Mouse (Mus musculus) frontal cortex, adult (tissue): ENCODE results near the gene Olfr239.
"Not testable (repeated sequence)": the region's sequence is repeated elsewhere in the genome, so short reads cannot be mapped to it uniquely, and the experiment has no call there.

Experiments
- ATAC-seq: cut with Nextera tagmentation; 2 replicates; pipeline ENCODE4 v1.9.2; 2017; ENCODE audit warnings: mild to moderate bottlenecking, moderate library complexity, mixed read lengths; ENCODE audit not compliant: low TSS enrichment

Gene Olfr239

DNA sequence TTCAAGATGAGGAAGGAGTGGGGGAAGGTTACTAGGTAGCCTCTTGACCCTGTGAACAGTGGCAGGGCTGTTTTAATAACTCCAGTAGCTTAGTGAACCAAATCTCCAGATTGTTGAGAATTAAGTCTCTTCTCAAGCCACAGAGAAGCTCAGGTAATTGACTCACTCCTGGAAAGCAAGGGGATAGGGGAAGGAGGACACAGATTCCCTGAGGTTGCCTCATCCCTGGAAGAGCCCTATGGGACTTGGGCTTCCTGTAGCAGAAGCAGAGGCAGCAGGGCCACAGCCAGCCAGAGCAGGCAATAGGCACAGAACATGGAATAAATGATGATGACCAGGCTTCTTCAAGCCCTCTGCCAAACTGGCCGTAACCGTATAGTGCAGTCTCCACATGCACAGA, at the start of gene Olfr239:
Gene Olfr239 (plus strand): TSS at position 301 of the 400 bp plus-strand sequence.
- ATAC-seq, result not testable (repeated sequence)

DNA sequence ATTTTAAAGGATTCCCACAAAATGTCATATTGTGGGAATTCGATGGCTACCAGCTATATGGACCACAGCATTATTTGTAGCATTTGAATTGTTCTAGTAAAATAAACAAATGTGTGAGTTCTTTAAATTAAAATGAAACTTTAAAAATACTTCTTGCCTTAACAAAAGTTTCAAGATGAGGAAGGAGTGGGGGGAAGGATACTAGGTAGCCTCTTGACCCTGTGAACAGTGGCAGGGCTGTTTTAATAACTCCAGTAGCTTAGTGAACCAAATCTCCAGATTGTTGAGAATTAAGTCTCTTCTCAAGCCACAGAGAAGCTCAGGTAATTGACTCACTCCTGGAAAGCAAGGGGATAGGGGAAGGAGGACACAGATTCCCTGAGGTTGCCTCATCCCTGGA, 23.0 kb upstream of the Olfr239 start, which contains the start of gene Olfr55:
Gene Olfr55 (plus strand): TSS at position 301 of the 400 bp plus-strand sequence.
- not testable (repeated sequence) for ATAC-seq

GRCm38 (mm10) chr17:33221590-33221989, 30.5 kb downstream of the Olfr239 start, which contains the start of gene Olfr1564:
TSS of gene Olfr1564 (minus strand) at chr17:33221690.
- ATAC-seq, result no peak

- ATAC-seq, result not testable (repeated sequence)
Observed at GRCm38 (mm10) chr17:33236646-33237045, 45.5 kb downstream of the Olfr239 start.
